Mouse (Mus musculus): ENCODE measurements around the gene Ednra. TPM values are rescaled to one million over a fixed set of nuclear protein-coding genes. Genes with fewer than 3 reads are reported as not detected.

Gene Ednra
- total and polyA plus RNA-seq, 2 experiments from 2014 or later: 3.5 to 3.8 TPM

DNA sequence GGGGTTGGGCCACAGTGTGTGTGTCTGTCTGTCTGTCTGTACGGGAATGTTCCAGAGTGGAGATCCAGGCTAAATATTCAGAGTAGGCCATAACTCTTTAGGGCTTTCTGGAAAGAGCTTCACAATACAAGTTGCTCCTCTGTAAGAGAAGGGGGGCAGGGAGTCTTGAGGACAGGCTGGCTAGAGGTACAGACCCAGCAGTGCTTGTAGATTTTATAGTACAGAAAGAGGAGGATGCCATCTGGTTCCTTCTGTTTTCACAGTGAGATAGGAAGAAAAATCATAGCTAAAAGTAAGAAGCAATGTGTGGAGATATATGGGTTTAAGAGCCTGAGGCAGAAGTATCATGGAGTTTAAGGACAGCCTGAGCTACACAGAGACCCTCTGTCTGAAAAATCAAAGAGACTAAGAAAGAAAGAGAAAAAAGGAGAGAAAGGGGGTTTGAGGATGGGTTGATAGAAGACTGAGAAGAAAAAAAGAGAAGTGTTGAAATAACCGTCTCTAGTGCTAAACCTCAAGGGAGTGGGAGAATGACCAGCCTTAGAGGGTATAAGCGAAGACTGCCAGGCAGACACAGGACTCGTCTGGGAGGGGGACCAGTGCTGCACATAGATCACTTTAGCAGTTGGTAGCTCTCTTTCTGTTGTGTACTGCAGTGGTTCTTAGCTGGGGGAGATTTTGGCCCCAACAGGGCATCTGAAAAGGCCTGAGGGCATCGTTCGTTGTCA is 16.9 kb upstream of the Ednra start:
- Histone ChIP-seq H3K9ac (no peak overlapping the region), H3K4me2 (ENCODE audit: low read depth) (no peak overlapping the region), H3K4me1 (ENCODE audit: insufficient read depth) (no peaks in the 10 kb centered on the region), H3K36me3 (ENCODE audit: insufficient read depth) (no peaks in the 10 kb centered on the region), H3K9me3 (ENCODE audit: low read length) (no peaks in the 10 kb centered on the region), H3K27me3 (ENCODE audit: insufficient read depth, low read length) (no peaks in the 10 kb centered on the region), H3K27ac (ENCODE audit: low read depth, low read length) (no peak overlapping the region), H3K4me3 (ENCODE audit: low read depth, low read length) (no peak overlapping the region)
- DNase-seq (no peak), ATAC-seq (no peak)
- TF ChIP-seq CTCF (IDR thresholded peaks at IDR 0.05; ENCODE audit: low read depth): no peak
- 84% methylated on average over 6 of the region's 6 CpGs for WGBS

DNA sequence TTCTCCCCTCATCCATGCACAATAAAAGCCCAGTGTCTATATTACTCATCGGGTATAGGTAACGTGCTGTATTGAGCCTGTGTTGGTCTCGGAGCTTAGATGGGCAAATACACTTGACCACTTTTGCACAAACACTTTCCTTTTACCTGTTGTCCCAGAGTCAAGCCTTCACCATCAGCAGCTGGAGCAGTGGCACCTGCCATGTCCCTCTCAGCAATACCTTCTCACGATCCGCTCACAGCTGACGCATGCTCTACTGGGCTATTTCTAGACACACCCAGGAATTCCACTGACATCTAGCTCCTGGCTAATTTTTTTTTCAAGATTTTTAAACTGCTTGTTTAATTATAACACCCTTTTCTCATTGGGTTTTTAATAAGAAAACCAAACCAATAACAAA is 14.2 kb upstream of the Ednra start:
- 96% methylated on average over 6 of the region's 6 CpGs for WGBS
- no peak for TF ChIP-seq CTCF (IDR thresholded peaks at IDR 0.05; ENCODE audit: low read depth)
- H3K27me3 ChIP-seq (ENCODE audit: insufficient read depth, low read length): no peaks in the 10 kb centered on the region
- DNase-seq (no peak), ATAC-seq (no peak)
- no peak overlapping the region for H3K4me3 ChIP-seq (ENCODE audit: low read depth, low read length)
- H3K9ac ChIP-seq: no peak overlapping the region
- H3K27ac ChIP-seq (ENCODE audit: low read depth, low read length): no peak overlapping the region
- H3K36me3 ChIP-seq (ENCODE audit: insufficient read depth): no peaks in the 10 kb centered on the region
- H3K9me3 ChIP-seq (ENCODE audit: low read length): no peaks in the 10 kb centered on the region
- no peak overlapping the region for H3K4me2 ChIP-seq (ENCODE audit: low read depth)
- H3K4me1 ChIP-seq (ENCODE audit: insufficient read depth): no peaks in the 10 kb centered on the region

DNA sequence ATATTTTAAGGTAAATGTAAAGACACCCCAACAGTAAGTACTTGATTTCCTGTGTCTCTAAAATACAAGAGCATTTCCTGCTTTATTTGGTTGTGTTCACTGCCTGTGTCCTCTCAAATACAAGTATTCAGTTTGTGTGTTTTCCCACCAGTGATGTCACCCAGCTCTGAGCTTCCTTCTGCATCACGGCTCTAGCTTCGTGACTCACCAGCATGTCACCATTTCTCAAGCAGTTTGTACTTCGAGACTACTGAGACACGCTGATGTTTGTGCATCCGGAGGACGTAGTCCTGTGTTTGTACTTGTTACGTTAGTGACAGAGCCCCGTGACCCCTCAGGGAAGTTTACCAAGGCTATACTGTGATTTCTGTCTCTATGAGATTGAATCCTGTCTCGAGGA is 13.1 kb upstream of the Ednra start:
- ATAC-seq (no peak), DNase-seq (no peak)
- H3K9ac ChIP-seq: no peak overlapping the region
- no peak overlapping the region for H3K27ac ChIP-seq (ENCODE audit: low read depth, low read length)
- no peaks in the 10 kb centered on the region for H3K27me3 ChIP-seq (ENCODE audit: insufficient read depth, low read length)
- no peak overlapping the region for H3K4me2 ChIP-seq (ENCODE audit: low read depth)
- H3K4me3 ChIP-seq (ENCODE audit: low read depth, low read length): no peak overlapping the region
- H3K36me3 ChIP-seq (ENCODE audit: insufficient read depth): no peaks in the 10 kb centered on the region
- no peaks in the 10 kb centered on the region for H3K4me1 ChIP-seq (ENCODE audit: insufficient read depth)
- TF ChIP-seq CTCF (IDR thresholded peaks at IDR 0.05; ENCODE audit: low read depth): no peak
- 87% methylated on average over 9 of the region's 9 CpGs for WGBS
- H3K9me3 ChIP-seq (ENCODE audit: low read length): no peaks in the 10 kb centered on the region

DNA sequence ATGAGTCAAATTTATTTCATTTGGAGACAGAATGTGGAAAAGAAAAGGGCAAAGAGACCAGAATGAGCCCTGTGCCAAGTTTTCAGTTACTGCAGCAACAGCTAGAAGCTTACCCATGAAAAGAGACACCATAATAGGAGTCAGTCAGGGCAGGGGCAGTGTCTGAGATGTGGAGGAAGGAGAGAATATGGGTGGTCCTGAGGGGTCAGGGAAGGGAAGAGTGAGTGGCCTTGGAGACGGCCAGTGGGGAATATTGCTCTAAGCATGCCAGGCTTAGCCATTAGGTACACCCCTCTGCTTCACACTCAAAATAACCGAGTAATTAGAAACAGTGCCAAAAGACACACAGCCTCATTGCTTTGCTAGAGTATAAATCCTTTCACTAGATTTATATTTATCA is 9.5 kb upstream of the Ednra start:
- Histone ChIP-seq H3K27me3 (ENCODE audit: insufficient read depth, low read length) (no peaks in the 10 kb centered on the region), H3K4me2 (ENCODE audit: low read depth) (no peak overlapping the region), H3K9ac (no peak overlapping the region), H3K4me1 (ENCODE audit: insufficient read depth) (no peaks in the 10 kb centered on the region), H3K4me3 (ENCODE audit: low read depth, low read length) (no peak overlapping the region), H3K9me3 (ENCODE audit: low read length) (no peaks in the 10 kb centered on the region), H3K36me3 (ENCODE audit: insufficient read depth) (no peaks in the 10 kb centered on the region), H3K27ac (ENCODE audit: low read depth, low read length) (no peak overlapping the region)
- no peak for TF ChIP-seq CTCF (IDR thresholded peaks at IDR 0.05; ENCODE audit: low read depth)
- DNase-seq (no peak), ATAC-seq (no peak)
- WGBS: 62% methylated on average over 2 of the region's 2 CpGs

DNA sequence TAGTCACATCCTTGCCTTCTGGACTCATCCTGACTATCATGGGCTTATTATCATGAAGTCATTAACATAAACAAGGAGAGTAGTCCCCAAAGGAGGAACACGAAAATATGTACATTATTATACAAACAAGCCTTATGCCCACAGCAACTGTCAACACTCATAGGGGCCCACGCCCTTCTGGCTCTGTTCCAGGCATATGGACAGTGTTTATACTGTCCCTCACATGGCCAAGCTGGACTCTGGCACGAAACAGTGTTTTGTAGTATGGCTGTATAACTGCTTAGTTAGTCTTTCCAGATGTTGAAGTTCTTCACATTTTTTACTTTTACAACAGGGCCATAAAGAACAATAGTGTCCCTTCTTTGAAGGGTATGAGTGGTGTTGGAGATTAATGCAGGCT is 8.7 kb upstream of the Ednra start:
- TF ChIP-seq CTCF (IDR thresholded peaks at IDR 0.05; ENCODE audit: low read depth): no peak
- no peak overlapping the region for H3K9ac ChIP-seq
- ATAC-seq: no peak
- no peaks in the 10 kb centered on the region for H3K27me3 ChIP-seq (ENCODE audit: insufficient read depth, low read length)
- H3K27ac ChIP-seq (ENCODE audit: low read depth, low read length): no peak overlapping the region
- WGBS: 70% methylated on average over 3 of the region's 3 CpGs
- no peaks in the 10 kb centered on the region for H3K36me3 ChIP-seq (ENCODE audit: insufficient read depth)
- H3K4me3 ChIP-seq (ENCODE audit: low read depth, low read length): no peak overlapping the region
- H3K9me3 ChIP-seq (ENCODE audit: low read length): no peaks in the 10 kb centered on the region
- no peaks in the 10 kb centered on the region for H3K4me1 ChIP-seq (ENCODE audit: insufficient read depth)
- no peak overlapping the region for H3K4me2 ChIP-seq (ENCODE audit: low read depth)
- no peak for DNase-seq

DNA sequence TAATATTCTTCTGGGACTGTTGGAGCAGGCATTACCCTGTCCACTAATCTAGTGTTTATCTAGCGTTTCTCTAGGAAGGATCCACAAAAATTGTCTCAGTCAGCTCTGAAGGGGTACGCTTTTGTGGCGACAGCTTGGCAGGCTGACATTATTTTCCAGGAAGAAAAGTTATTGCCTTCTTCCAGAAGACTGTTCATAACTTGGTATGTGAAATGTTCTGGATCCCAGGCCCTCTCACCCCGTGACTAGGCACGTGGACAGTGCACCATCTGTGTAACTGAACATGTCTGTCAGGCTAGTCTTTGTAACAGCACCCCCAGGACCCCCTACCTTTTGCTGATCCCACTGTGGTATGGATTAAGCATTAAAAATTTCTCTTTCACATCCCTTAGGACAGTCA is 1.1 kb upstream of the Ednra start:
- WGBS: 83% methylated on average over 5 of the region's 5 CpGs
- 0 out of 2 replicates have a peak, but pooled peaks cover 4% of the 10 kb centered on the region for H3K4me1 ChIP-seq (ENCODE audit: insufficient read depth)
- H3K9me3 ChIP-seq (ENCODE audit: low read length): no peaks in the 10 kb centered on the region
- no peak overlapping the region for H3K4me2 ChIP-seq (ENCODE audit: low read depth)
- DNase-seq (no peak), ATAC-seq (no peak)
- H3K9ac ChIP-seq: no peak overlapping the region
- H3K36me3 ChIP-seq (ENCODE audit: insufficient read depth): no peaks in the 10 kb centered on the region
- TF ChIP-seq CTCF (IDR thresholded peaks at IDR 0.05; ENCODE audit: low read depth): no peak
- no peak overlapping the region for H3K4me3 ChIP-seq (ENCODE audit: low read depth, low read length)
- H3K27ac ChIP-seq (ENCODE audit: low read depth, low read length): no peak overlapping the region
- H3K27me3 ChIP-seq (ENCODE audit: insufficient read depth, low read length): no peaks in the 10 kb centered on the region

DNA sequence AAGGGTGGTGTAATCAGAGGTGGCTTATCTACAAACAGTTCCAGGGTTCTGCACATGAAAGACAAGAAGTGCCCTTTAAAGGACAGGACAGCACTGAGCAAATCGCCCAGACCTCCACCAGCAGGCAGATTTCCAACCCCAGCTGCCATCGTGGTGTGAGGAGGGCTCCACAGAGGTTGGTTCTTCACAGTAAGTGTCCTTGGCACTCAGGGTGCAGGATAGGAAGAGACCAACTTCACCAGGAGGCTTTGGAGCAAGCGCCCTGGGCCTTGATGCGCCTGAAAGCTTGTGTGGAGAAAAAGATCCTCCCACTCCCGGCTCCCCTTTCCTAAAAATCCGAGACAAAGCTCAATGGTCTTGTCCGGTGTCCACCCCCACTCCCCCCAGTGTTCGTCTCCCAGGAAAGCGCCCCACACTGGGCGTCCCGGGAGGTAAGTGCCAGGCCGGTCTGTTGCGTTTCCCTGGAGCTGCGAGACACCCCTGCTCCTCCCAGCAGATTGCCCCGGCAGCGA is 674 bp downstream of the Ednra start:
- H3K9ac ChIP-seq: peak overlapping the region; percentile 51
- H3K27ac ChIP-seq (ENCODE audit: low read depth, low read length): no peak overlapping the region; the same call in 1 of the 2 replicates
- H3K36me3 ChIP-seq (ENCODE audit: insufficient read depth): no peaks in the 10 kb centered on the region
- peak; percentile 67 for ATAC-seq
- no peaks in the 10 kb centered on the region for H3K27me3 ChIP-seq (ENCODE audit: insufficient read depth, low read length)
- WGBS: under 1% methylated on average over 16 of the region's 16 CpGs
- no peaks in the 10 kb centered on the region for H3K9me3 ChIP-seq (ENCODE audit: low read length)
- H3K4me1 ChIP-seq (ENCODE audit: insufficient read depth): 0 out of 2 replicates have a peak, but pooled peaks cover 4% of the 10 kb centered on the region
- no peak for TF ChIP-seq CTCF (IDR thresholded peaks at IDR 0.05; ENCODE audit: low read depth)
- peak overlapping the region; percentile 78 for H3K4me2 ChIP-seq (ENCODE audit: low read depth)
- H3K4me3 ChIP-seq (ENCODE audit: low read depth, low read length): peak overlapping the region; percentile 42
- DNase-seq: no peak

Data from forebrain, postnatal 0 days (tissue).